Mouse (Mus musculus) brain, adult 2 months (tissue): ENCODE measurements around the gene Aldh3b1.

Experiments
- DNase-seq: peaks from one replicate; pipeline ENCODE4 v3.0.0; 2011; ENCODE audit warnings: low read depth, low spot score

The Aldh3b1 gene

GRCm38 (mm10) chr19:3942986-3943735 lies 13.6 kb upstream of the Aldh3b1 start:
- DNase-seq = no peak

- no peak for DNase-seq
Measured at GRCm38 (mm10) chr19:3942315-3942714, 12.7 kb upstream of the Aldh3b1 start.

- peak; percentile 58 for DNase-seq
Measured at GRCm38 (mm10) chr19:3935896-3936850, 6.6 kb upstream of the Aldh3b1 start.

GRCm38 (mm10) chr19:3935032-3935895 lies 5.7 kb upstream of the Aldh3b1 start, which contains the start of gene Unc93b1:
Gene Unc93b1 (plus strand): TSS chr19:3935186.
- peak; percentile 65 for DNase-seq

- peak; percentile 28 for DNase-seq
Measured at GRCm38 (mm10) chr19:3931716-3932115, 2.1 kb upstream of the Aldh3b1 start.

GRCm38 (mm10) chr19:3930262-3931057 lies 852 bp upstream of the Aldh3b1 start:
- peak; percentile 71 for DNase-seq

GRCm38 (mm10) chr19:3928779-3929178 lies 829 bp downstream of the Aldh3b1 start:
- DNase-seq = no peak

GRCm38 (mm10) chr19:3927989-3928388 lies 1.6 kb downstream of the Aldh3b1 start:
- no peak for DNase-seq

GRCm38 (mm10) chr19:3926685-3927084 lies 2.9 kb downstream of the Aldh3b1 start:
- no peak for DNase-seq

GRCm38 (mm10) chr19:3926279-3926678 lies 3.3 kb downstream of the Aldh3b1 start:
- peak; percentile 59 for DNase-seq

GRCm38 (mm10) chr19:3925859-3926258 lies 3.7 kb downstream of the Aldh3b1 start:
- no peak for DNase-seq

- no peak for DNase-seq
Measured at GRCm38 (mm10) chr19:3924868-3925267, 4.7 kb downstream of the Aldh3b1 start.

- no peak for DNase-seq
Measured at GRCm38 (mm10) chr19:3924190-3924589, 5.4 kb downstream of the Aldh3b1 start.

- no peak for DNase-seq
Measured at GRCm38 (mm10) chr19:3923586-3923985, 6.0 kb downstream of the Aldh3b1 start.

- DNase-seq = no peak
Measured at GRCm38 (mm10) chr19:3922661-3923371, 6.8 kb downstream of the Aldh3b1 start.

GRCm38 (mm10) chr19:3919928-3920327 lies 9.7 kb downstream of the Aldh3b1 start:
- DNase-seq = no peak

- DNase-seq = no peak
Measured at GRCm38 (mm10) chr19:3916727-3917126, 12.9 kb downstream of the Aldh3b1 start.

GRCm38 (mm10) chr19:3914535-3914934 lies 15.1 kb downstream of the Aldh3b1 start:
- DNase-seq = no peak

- DNase-seq = no peak
Measured at GRCm38 (mm10) chr19:3913692-3914091, 15.9 kb downstream of the Aldh3b1 start.
